Mouse (Mus musculus) testis, adult 2 months (tissue): ENCODE data around the gene Adamtsl1. TPM values are rescaled to one million over a fixed set of nuclear protein-coding genes. Genes with fewer than 3 reads are reported as not detected.

Experiments used
- H3K27ac ChIP-seq: fragments of 200-500 bp; 2 replicates; pipeline ENCODE4 v1.5.1; 2012; ENCODE audit warnings: low read depth, low read length; ENCODE audit not compliant: control insufficient read depth, insufficient read depth
- H3K27me3 ChIP-seq: fragments of 200-500 bp; 2 replicates; pipeline ENCODE4 v1.6.1; 2012; ENCODE audit warnings: mild to moderate bottlenecking, low read length, moderate library complexity; ENCODE audit not compliant: control insufficient read depth, insufficient read depth
- H3K36me3 ChIP-seq: fragments of 200-500 bp; 2 replicates; pipeline ENCODE4 v1.6.1; 2012; ENCODE audit warnings: mild to moderate bottlenecking, low read length; ENCODE audit not compliant: control insufficient read depth, insufficient read depth
- H3K4me1 ChIP-seq: fragments of 200-500 bp; 2 replicates; pipeline ENCODE4 v1.6.1; 2012; ENCODE audit warnings: low read length; ENCODE audit not compliant: control insufficient read depth, insufficient read depth
- H3K4me3 ChIP-seq: fragments of 200-500 bp; 2 replicates; pipeline ENCODE4 v1.5.1; 2012; ENCODE audit warnings: low read depth, mild to moderate bottlenecking, low read length, moderate library complexity, mixed read lengths; ENCODE audit not compliant: control insufficient read depth
- CTCF ChIP-seq: fragments of 200-500 bp; IDR thresholded peaks from 2 replicates; pipeline ENCODE4 v1.5.1; 2012; ENCODE audit warnings: low read depth, mild to moderate bottlenecking, inconsistent platforms, low read length, moderate library complexity; ENCODE audit not compliant: control insufficient read depth, insufficient read depth, insufficient replicate concordance
- POLR2A ChIP-seq: fragments of 200-500 bp; IDR thresholded peaks from 2 replicates; pipeline ENCODE4 v1.6.1; 2012; ENCODE audit warnings: low read depth, mild to moderate bottlenecking, inconsistent platforms, low read length, moderate library complexity; ENCODE audit not compliant: control insufficient read depth
- polyA plus RNA-seq: library from polyadenylated mRNA; depleted of rRNA; stranded (reverse); fragments of >200 nt; gene quantifications from 2 replicates; pipeline ENCODE4 v1.2.3, GENCODE M21; 2012

Gene Adamtsl1
- polyA plus RNA-seq, 1 experiment: 5.2 TPM

DNA sequence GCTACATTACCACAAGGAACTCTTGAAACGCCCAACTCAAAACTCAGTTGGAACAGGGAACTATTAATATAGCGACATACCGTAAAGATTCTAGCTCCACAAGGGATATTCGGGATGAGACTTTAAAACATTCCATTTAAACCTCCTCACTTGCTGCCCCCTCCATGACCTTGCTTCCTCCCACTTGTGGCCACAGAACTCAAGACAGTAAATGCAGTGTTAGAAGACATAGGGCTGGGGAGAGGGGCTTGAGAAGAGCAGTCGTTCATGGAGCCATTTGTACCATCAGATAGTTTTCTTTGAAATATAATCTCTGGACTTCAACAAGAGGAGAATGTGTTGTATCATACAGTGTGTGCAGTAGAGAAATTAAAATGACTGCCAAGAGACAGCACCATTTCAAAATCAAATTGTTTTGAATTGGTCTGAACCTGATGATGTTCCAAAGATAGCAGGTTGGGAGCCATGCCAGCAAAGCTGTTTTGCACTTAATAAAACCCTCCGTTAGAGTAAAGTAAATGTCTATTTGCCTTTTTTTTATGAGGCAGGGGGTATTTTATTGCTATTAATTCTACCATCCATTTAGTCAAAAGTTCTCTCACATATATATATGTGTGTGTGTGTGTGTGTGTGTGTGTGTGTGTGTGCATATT lies 759.9 kb downstream of the Adamtsl1 start:
- Histone ChIP-seq H3K27me3 (no peaks in the 10 kb centered on the region), H3K4me1 (0 out of 2 replicates have a peak, but pooled peaks cover 2% of the 10 kb centered on the region), H3K27ac (no peak overlapping the region), H3K4me3 (no peak overlapping the region), H3K36me3 (no peaks in the 10 kb centered on the region)
- TF ChIP-seq POLR2A: no peak
- no peak for TF ChIP-seq CTCF

DNA sequence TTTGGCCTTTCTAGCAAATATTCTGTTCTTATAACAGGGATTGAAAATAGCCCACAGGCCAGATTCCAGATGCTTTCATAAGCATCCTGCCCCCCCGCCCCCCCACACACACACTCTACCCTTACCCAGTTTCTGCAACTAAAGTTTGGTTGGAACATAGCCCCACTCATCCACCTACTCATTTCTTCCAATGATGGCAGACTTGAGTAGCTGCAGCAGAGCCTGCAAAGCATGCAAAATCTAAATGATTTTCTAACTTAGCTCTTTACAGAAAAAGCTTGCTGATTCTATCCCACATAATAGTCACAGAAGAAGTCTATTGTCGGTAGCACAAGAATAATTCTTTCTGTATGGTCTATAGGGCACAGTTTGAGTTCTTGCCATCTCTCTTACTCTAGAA lies 760.7 kb downstream of the Adamtsl1 start:
- TF ChIP-seq CTCF (no peak), POLR2A (no peak)
- Histone ChIP-seq H3K27ac (no peak overlapping the region), H3K4me3 (no peak overlapping the region), H3K27me3 (no peaks in the 10 kb centered on the region), H3K36me3 (no peaks in the 10 kb centered on the region), H3K4me1 (0 out of 2 replicates have a peak, but pooled peaks cover 2% of the 10 kb centered on the region)

DNA sequence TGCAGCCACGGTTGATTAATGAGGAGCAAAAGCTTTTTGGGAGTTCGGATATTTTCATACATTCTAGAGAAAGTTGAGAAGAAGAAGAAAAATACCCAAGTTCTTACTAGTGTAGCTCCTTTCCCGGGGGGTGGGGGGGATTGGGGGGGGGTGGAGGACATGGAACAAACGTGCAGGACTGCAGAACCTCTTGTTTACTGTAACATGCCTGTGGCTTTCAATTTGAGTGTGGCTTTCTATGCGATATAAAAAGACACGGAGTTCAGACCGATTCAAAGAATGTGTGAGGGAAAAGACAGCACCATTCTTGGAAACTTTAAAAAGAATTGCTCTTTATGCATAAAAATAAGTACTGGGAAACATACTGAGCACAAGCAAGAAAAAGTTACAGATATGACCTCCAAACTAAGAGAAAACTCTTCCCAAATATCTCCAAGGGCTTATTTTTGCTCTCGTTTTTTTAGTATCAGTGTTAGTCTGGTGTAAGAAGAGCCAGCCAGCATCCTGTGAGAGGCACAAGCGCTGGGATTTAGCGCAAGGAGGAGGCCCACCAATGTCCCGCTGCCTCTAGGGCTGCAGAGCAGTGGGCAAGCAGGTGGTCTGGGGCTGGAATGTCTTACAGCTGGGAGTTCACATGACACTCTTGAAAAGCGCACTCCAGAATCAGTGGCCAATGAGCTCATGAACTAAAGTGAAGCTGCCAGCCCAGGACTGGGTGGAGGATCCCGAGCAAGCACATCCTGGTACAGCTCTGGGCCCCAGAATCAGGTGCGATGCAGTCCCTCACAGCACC lies 762.2 kb downstream of the Adamtsl1 start:
- Histone ChIP-seq H3K27me3 (no peaks in the 10 kb centered on the region), H3K4me3 (no peak overlapping the region), H3K36me3 (no peaks in the 10 kb centered on the region), H3K27ac (peak overlapping the region; percentile 25; the same call in 1 of the 2 replicates), H3K4me1 (0 out of 2 replicates have a peak, but pooled peaks cover 2% of the 10 kb centered on the region)
- TF ChIP-seq POLR2A (no peak), CTCF (no peak)

DNA sequence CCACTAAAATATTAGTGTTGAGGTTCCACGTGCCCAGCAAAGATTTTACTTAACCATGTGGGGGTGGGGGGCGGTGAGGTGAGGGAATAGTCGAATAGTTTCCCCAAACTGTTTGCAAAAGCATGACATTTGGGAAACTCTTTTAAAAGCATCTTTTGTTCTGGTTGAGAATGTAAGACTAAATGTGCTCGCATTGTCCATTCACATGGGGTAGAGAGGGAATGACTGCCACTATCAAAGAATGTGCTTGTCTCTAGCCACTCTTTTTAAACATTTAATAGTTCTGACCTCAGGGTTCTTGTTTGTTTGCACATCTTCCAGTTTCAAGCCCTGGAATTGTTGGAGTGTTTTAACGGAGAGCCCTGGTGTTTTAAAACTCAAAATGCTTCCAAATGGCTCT lies 764.6 kb downstream of the Adamtsl1 start:
- H3K4me1 ChIP-seq: 0 out of 2 replicates have a peak, but pooled peaks cover 2% of the 10 kb centered on the region
- H3K27me3 ChIP-seq: no peaks in the 10 kb centered on the region
- TF ChIP-seq CTCF (no peak), POLR2A (no peak)
- H3K27ac ChIP-seq: no peak overlapping the region
- no peak overlapping the region for H3K4me3 ChIP-seq
- H3K36me3 ChIP-seq: no peaks in the 10 kb centered on the region

DNA sequence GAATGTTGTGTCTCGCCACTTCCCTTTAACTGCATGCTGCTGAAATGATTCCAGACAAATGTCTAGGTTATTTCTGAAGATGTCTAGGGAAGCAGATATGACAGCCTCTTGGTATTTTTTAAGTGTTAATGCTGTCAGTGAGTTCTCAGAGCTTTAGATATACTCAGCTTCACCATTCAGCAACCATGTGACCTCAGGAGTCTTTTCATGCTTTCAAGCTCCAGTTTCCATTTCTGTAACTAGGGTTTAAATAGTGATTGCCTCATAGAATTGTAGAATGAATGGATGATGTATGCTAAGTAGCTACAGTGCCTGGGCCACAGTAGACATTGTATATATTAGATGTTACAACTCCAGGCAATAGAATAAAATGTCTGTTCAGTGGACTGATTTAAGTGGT lies 772.6 kb downstream of the Adamtsl1 start:
- Histone ChIP-seq H3K36me3 (no peaks in the 10 kb centered on the region), H3K27ac (no peak overlapping the region)
- TF ChIP-seq POLR2A: no peak
- TF ChIP-seq CTCF: no peak

DNA sequence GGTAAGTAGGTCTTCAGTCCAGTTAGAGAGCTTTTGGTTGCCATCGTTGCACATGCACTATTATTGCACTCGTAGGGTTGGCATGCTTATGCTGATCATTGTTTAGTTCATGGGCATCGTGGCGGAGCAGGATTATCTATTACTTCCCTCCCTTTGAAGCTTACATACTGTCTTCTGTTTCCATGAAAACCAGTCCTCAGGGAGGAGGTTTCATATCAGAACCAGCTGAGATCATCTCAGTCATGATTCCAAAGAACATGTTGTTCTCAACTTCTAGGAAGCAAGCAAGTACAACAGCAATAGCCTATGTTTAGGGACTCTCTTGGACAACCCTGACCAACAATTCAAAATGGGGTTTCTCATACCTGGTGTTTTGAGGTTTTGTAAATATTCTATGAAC lies 774.3 kb downstream of the Adamtsl1 start:
- Histone ChIP-seq H3K27ac (no peak overlapping the region), H3K4me1 (no peaks in the 10 kb centered on the region), H3K36me3 (no peaks in the 10 kb centered on the region), H3K4me3 (no peak overlapping the region), H3K27me3 (no peaks in the 10 kb centered on the region)
- TF ChIP-seq CTCF (no peak), POLR2A (no peak)

More for the DNA sequence above, 772.6 kb downstream of the Adamtsl1 start:
- H3K4me3 ChIP-seq: no peak overlapping the region
- H3K4me1 ChIP-seq: no peaks in the 10 kb centered on the region
- no peaks in the 10 kb centered on the region for H3K27me3 ChIP-seq

DNA sequence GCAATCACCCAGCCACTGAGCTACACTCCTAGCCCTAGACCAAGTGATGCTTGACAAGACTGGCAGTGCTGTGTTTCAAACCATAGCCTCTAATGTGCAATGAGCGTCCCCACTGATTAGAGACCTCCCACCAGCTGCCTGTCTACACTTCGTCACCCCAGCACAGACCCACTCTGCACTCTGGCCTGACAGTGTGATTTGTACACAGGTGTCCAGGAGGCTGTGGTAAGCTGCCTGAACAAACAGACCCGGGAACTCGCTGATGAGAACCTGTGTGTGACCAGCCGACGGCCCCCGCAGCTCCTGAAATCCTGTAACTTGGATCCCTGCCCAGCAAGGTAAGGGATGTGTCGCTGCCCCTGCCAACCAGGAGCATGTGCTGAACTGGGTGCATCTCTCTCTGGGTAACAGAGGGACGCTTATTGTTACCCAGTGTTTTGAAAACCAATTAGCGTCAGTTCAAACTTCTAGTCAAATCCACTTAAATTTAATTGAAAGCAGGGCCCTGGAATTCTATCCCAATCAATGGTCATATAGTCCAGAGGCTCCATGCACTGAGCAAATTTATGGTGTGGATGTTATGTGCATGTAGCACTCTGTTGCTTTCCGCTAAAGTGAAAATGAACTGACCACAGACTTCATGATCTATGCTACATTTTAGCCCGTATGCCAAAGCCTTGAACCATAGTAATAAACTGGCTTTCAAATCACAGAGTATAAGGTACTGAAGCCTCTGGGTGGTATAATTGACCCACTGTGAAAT lies 775.7 kb downstream of the Adamtsl1 start:
- Histone ChIP-seq H3K4me3 (no peak overlapping the region), H3K27me3 (no peaks in the 10 kb centered on the region), H3K27ac (no peak overlapping the region), H3K4me1 (no peaks in the 10 kb centered on the region), H3K36me3 (no peaks in the 10 kb centered on the region)
- TF ChIP-seq CTCF: no peak
- TF ChIP-seq POLR2A: no peak
